Mouse (Mus musculus): ENCODE results near the gene Cdh15. TPM values are rescaled to one million over a fixed set of nuclear protein-coding genes. Genes with fewer than 3 reads are reported as not detected.

The Cdh15 gene
- not detected for polyA plus RNA-seq (2015; fragmentation: Illumina TruSeq; extraction: RNeasy Lipid Tissue Mini Kit (QIAGEN cat#74804); ENCODE audit: insufficient read depth, low read depth, low replicate concordance)

DNA sequence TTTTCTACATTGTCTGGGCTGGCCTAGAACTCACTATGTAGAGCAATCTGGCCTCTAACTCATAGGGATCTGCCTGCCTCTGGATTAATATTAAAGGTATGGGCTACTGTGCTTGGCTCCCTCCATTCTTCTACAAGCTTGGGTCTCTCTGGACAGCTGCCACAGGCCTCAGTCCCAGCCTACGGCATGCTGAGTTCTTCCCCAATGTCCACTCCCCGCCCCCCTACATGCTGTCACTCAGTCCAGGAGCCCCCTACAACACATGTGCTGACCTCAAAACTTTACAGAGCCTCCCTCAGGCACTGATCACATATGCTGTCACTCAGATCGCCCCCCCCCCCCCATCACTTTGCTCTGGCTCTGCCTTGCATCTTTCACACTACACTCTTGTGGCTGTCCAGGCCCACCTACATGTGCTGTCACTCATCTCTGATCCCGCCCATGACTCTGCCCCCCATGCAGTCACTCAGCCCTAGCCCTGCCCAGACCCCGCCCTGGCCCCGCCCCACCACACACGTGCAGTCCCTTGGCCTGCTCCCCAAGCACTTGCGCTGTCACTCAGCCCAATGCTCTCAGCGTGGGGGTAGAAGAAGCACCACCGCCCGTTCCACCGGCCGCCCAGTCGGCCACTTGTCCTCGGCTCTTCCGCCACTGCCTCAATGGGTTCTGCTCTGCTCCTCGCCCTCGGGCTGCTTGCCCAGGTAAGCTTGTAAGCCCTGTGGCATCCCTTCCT is at the start of gene Cdh15:
TSS of gene Cdh15 (plus strand) at position 138 of the 733 bp plus-strand sequence.

Other genes starting within 250 kb of the Cdh15 start
- gene Galns, start 236.5 kb upstream of the Cdh15 start, polyA plus RNA-seq (2015; fragmentation: Illumina TruSeq; extraction: RNeasy Lipid Tissue Mini Kit (QIAGEN cat#74804); ENCODE audit: insufficient read depth, low read depth, low replicate concordance) = 1.8 TPM
- 17.6 TPM for gene Trappc2l, start 236.3 kb upstream of the Cdh15 start, polyA plus RNA-seq (2015; fragmentation: Illumina TruSeq; extraction: RNeasy Lipid Tissue Mini Kit (QIAGEN cat#74804); ENCODE audit: insufficient read depth, low read depth, low replicate concordance)
- gene Pabpn1l, start 225.2 kb upstream of the Cdh15 start, polyA plus RNA-seq (2015; fragmentation: Illumina TruSeq; extraction: RNeasy Lipid Tissue Mini Kit (QIAGEN cat#74804); ENCODE audit: insufficient read depth, low read depth, low replicate concordance) = not detected
- gene Cbfa2t3, start 148.9 kb upstream of the Cdh15 start, polyA plus RNA-seq (2015; fragmentation: Illumina TruSeq; extraction: RNeasy Lipid Tissue Mini Kit (QIAGEN cat#74804); ENCODE audit: insufficient read depth, low read depth, low replicate concordance) = 11.7 TPM
- gene Acsf3, start 72.5 kb upstream of the Cdh15 start, polyA plus RNA-seq (2015; fragmentation: Illumina TruSeq; extraction: RNeasy Lipid Tissue Mini Kit (QIAGEN cat#74804); ENCODE audit: insufficient read depth, low read depth, low replicate concordance) = 3.9 TPM
- 11.1 TPM for gene Ankrd11, start 194.3 kb downstream of the Cdh15 start, polyA plus RNA-seq (2015; fragmentation: Illumina TruSeq; extraction: RNeasy Lipid Tissue Mini Kit (QIAGEN cat#74804); ENCODE audit: insufficient read depth, low read depth, low replicate concordance)
- 13.9 TPM for gene Spg7, start 215.0 kb downstream of the Cdh15 start, polyA plus RNA-seq (2015; fragmentation: Illumina TruSeq; extraction: RNeasy Lipid Tissue Mini Kit (QIAGEN cat#74804); ENCODE audit: insufficient read depth, low read depth, low replicate concordance)

Data from pancreas, adult 10 weeks (tissue).